Mouse (Mus musculus) activated CD4-positive, CD25-positive, alpha-beta regulatory T cell, adult 4 months (primary cell): ENCODE measurements around the gene Catsper4. TPM values are rescaled to one million over a fixed set of nuclear protein-coding genes. Genes with fewer than 3 reads are reported as not detected.
A peak's percentile ranks its signal among the peaks of the same experiment; 100 is the strongest.

Source experiments
- ATAC-seq: one replicate; pipeline ENCODE4 v1.8.0; 2017
- polyA plus RNA-seq, 2 experiments: library from polyadenylated mRNA; unstranded; fragments of 100-300 nt; shearing (Covaris generic); gene quantifications; one replicate each; pipeline ENCODE4 v1.2.1; 2017

Gene Catsper4
- polyA plus RNA-seq, 2 experiments from 2014 or later, result not detected

GRCm38 (mm10) chr4:134250116-134250929 lies 23.1 kb upstream of the Catsper4 start:
- ATAC-seq, result no peak

- ATAC-seq, result peak; percentile 26
These were observed 22.5 kb upstream of the Catsper4 start for GRCm38 (mm10) chr4:134249651-134250050.

- ATAC-seq, result no peak
These were observed 19.6 kb upstream of the Catsper4 start, which contains the start of gene Gm30191 for GRCm38 (mm10) chr4:134246719-134247258. TSS of gene Gm30191 (plus strand) at chr4:134246935.

GRCm38 (mm10) chr4:134246256-134246655 lies 19.1 kb upstream of the Catsper4 start:
- ATAC-seq, result no peak

- peak; percentile 95 for ATAC-seq
These were observed 18.1 kb upstream of the Catsper4 start, which contains the start of gene Zfp593 for GRCm38 (mm10) chr4:134245148-134245843. TSS of gene Zfp593 (minus strand) at chr4:134245592.

- no peak for ATAC-seq
These were observed 16.5 kb upstream of the Catsper4 start, which contains the start of gene E130218I03Rik for GRCm38 (mm10) chr4:134243516-134244250. TSS of gene E130218I03Rik (plus strand) at chr4:134243662.

GRCm38 (mm10) chr4:134238686-134239085 lies 11.5 kb upstream of the Catsper4 start:
- no peak for ATAC-seq

- ATAC-seq, result no peak
These were observed 11.1 kb upstream of the Catsper4 start, which contains the start of gene Cnksr1 for GRCm38 (mm10) chr4:134238279-134238651. TSS of gene Cnksr1 (minus strand) at chr4:134238399.

- no peak for ATAC-seq
These were observed 10.5 kb upstream of the Catsper4 start for GRCm38 (mm10) chr4:134237582-134238278.

- ATAC-seq, result no peak
These were observed 7.7 kb upstream of the Catsper4 start for GRCm38 (mm10) chr4:134234876-134235275.

GRCm38 (mm10) chr4:134230431-134230830 lies 3.2 kb upstream of the Catsper4 start:
- no peak for ATAC-seq

GRCm38 (mm10) chr4:134222793-134223600 lies 4.2 kb downstream of the Catsper4 start:
- ATAC-seq, result no peak

GRCm38 (mm10) chr4:134206488-134207053 lies 20.6 kb downstream of the Catsper4 start:
- no peak for ATAC-seq

- ATAC-seq, result no peak
These were observed 23.8 kb downstream of the Catsper4 start for GRCm38 (mm10) chr4:134203340-134203896.

GRCm38 (mm10) chr4:134202904-134203303 lies 24.3 kb downstream of the Catsper4 start, which contains the start of gene Gm7534:
TSS of gene Gm7534 (minus strand) at chr4:134203004.
- ATAC-seq, result no peak

- no peak for ATAC-seq
These were observed 27.8 kb downstream of the Catsper4 start for GRCm38 (mm10) chr4:134199371-134199770.

GRCm38 (mm10) chr4:134186268-134186667 lies 40.9 kb downstream of the Catsper4 start:
- no peak for ATAC-seq

GRCm38 (mm10) chr4:134185569-134185968 lies 41.6 kb downstream of the Catsper4 start:
- no peak for ATAC-seq

- no peak for ATAC-seq
These were observed 43.5 kb downstream of the Catsper4 start for GRCm38 (mm10) chr4:134183711-134184110.

GRCm38 (mm10) chr4:134181825-134182224 lies 45.4 kb downstream of the Catsper4 start:
- ATAC-seq, result no peak
